15 mouse cellular contexts compared by ENCODE assay signal in genomic region chr14:58815616-58816539, GRCm38 (mm10).
DNase-seq lines count a peak whose midpoint lies in the region; ATAC-seq and TF ChIP-seq lines count a peak whose summit lies in the region.
"Had no signal": no experiment of that assay in that cellular context is flagged by ENCODE, and none has a peak within 500 bp of the region (broad histone marks: within the 10 kb centered on the region; RNA-seq: fewer than 3 reads in every experiment).

No protein-coding gene starts in this region.

- peak; percentile 17; the same call in 1 of the 2 replicates for TF ChIP-seq CTCF in midbrain, postnatal 0 days (IDR thresholded peaks at IDR 0.05)

- H3K27me3 ChIP-seq in forebrain, embryonic 14.5 days (replicated peaks; ENCODE audit: control insufficient read depth, insufficient read depth, low read length): no peaks in the 10 kb centered on the region
- H3K27me3 ChIP-seq in forebrain, embryonic 10.5 days (ENCODE audit: poor library complexity, severe bottlenecking): no peaks in the 10 kb centered on the region
- no peaks in the 10 kb centered on the region for H3K27me3 ChIP-seq in kidney, embryonic 14.5 days (ENCODE audit: control insufficient read depth, insufficient read depth, low read length)
- H3K27me3 ChIP-seq in midbrain, postnatal 0 days (ENCODE audit: insufficient read depth, low read length): no peaks in the 10 kb centered on the region
- no peaks in the 10 kb centered on the region for H3K27me3 ChIP-seq in midbrain, embryonic 13.5 days
- H3K27me3 ChIP-seq: liver, embryonic 13.5 days had no signal

- 59% methylated on average over 11 of the region's 11 CpGs for WGBS in forebrain, embryonic 14.5 days
- WGBS in forebrain, embryonic 10.5 days: 82% methylated on average over 11 of the region's 11 CpGs
- 56% methylated on average over 11 of the region's 11 CpGs for WGBS in kidney, embryonic 14.5 days
- WGBS in midbrain, postnatal 0 days: 57% methylated on average over 11 of the region's 11 CpGs
- 66% methylated on average over 11 of the region's 11 CpGs for WGBS in midbrain, embryonic 13.5 days

- H3K4me2 ChIP-seq in forebrain, embryonic 14.5 days (ENCODE audit: low read length): no peak overlapping the region
- no peak overlapping the region for H3K4me2 ChIP-seq in kidney, embryonic 14.5 days (replicated peaks; ENCODE audit: low read depth, low read length)
- H3K4me2 ChIP-seq in midbrain, postnatal 0 days (ENCODE audit: low read depth, low read length, poor library complexity, severe bottlenecking): no peak overlapping the region
- H3K4me2 ChIP-seq in midbrain, embryonic 13.5 days (replicated peaks): no peak overlapping the region
- H3K4me2 ChIP-seq: liver, embryonic 13.5 days had no signal

- no peak overlapping the region for H3K4me3 ChIP-seq in forebrain, embryonic 14.5 days (ENCODE audit: low read depth, low read length)
- no peak overlapping the region for H3K4me3 ChIP-seq in forebrain, embryonic 10.5 days
- H3K4me3 ChIP-seq in kidney, embryonic 14.5 days (ENCODE audit: low read length): no peak overlapping the region
- no peak overlapping the region for H3K4me3 ChIP-seq in midbrain, postnatal 0 days (ENCODE audit: low read depth, low read length)
- no peak overlapping the region for H3K4me3 ChIP-seq in midbrain, embryonic 13.5 days (replicated peaks)
- H3K4me3 ChIP-seq: liver, embryonic 13.5 days; myocyte had no signal

- peak; percentile 66; the same call in 1 of the 2 replicates for ATAC-seq in forebrain, embryonic 14.5 days
- ATAC-seq in kidney, embryonic 14.5 days (ENCODE audit: low FRiP score, low TSS enrichment): no peak
- no peak for ATAC-seq in midbrain, postnatal 0 days (ENCODE audit: low FRiP score)
- ATAC-seq in midbrain, embryonic 13.5 days: no peak
- ATAC-seq: inflammation-experienced regulatory T-cells, adult 6 months had no signal

- H3K9ac ChIP-seq in forebrain, embryonic 14.5 days (ENCODE audit: low read length): no peak overlapping the region
- H3K9ac ChIP-seq in kidney, embryonic 14.5 days (ENCODE audit: low read depth, low read length): no peak overlapping the region
- H3K9ac ChIP-seq in midbrain, postnatal 0 days (replicated peaks; ENCODE audit: low read length, poor library complexity, severe bottlenecking): no peak overlapping the region
- no peak overlapping the region for H3K9ac ChIP-seq in midbrain, embryonic 13.5 days (replicated peaks)
- H3K9ac ChIP-seq: liver, embryonic 13.5 days had no signal

- H3K36me3 ChIP-seq in forebrain, embryonic 14.5 days (ENCODE audit: control insufficient read depth, insufficient read depth, low read length): no peaks in the 10 kb centered on the region
- no peaks in the 10 kb centered on the region for H3K36me3 ChIP-seq in forebrain, embryonic 10.5 days (replicated peaks)
- H3K36me3 ChIP-seq in kidney, embryonic 14.5 days (ENCODE audit: control insufficient read depth, insufficient read depth, low read length): no peaks in the 10 kb centered on the region
- no peaks in the 10 kb centered on the region for H3K36me3 ChIP-seq in midbrain, postnatal 0 days (ENCODE audit: insufficient read depth, low read length)
- H3K36me3 ChIP-seq in midbrain, embryonic 13.5 days: no peaks in the 10 kb centered on the region
- H3K36me3 ChIP-seq: liver, embryonic 13.5 days had no signal

- no peaks in the 10 kb centered on the region for H3K9me3 ChIP-seq in forebrain, embryonic 14.5 days (replicated peaks; ENCODE audit: control insufficient read depth, low read length)
- H3K9me3 ChIP-seq in forebrain, embryonic 10.5 days: no peaks in the 10 kb centered on the region
- H3K9me3 ChIP-seq in kidney, embryonic 14.5 days (ENCODE audit: control insufficient read depth, low read length): no peaks in the 10 kb centered on the region
- no peaks in the 10 kb centered on the region for H3K9me3 ChIP-seq in midbrain, postnatal 0 days (ENCODE audit: low read length)
- H3K9me3 ChIP-seq in midbrain, embryonic 13.5 days: no peaks in the 10 kb centered on the region
- H3K9me3 ChIP-seq: liver, embryonic 13.5 days had no signal

- DNase-seq in forebrain, embryonic 14.5 days (ENCODE audit: low spot score): peak; percentile 45
- DNase-seq in forebrain, embryonic 10.5 days (ENCODE audit: extremely low spot score, low spot score): no peak
- DNase-seq in kidney, postnatal 14 days: peak; percentile 3
- peak; percentile 28 for DNase-seq in midbrain, postnatal 0 days (ENCODE audit: low spot score)
- no peak for DNase-seq in ovary, postnatal 14 days (ENCODE audit: low spot score)
- DNase-seq: B cell, adult 2 months; cerebellum, adult 18-20 months; heart, adult 18-20 months; liver, embryonic 13.5 days; lung, postnatal 10 days; thymus, postnatal 4 days had no signal

- no peak overlapping the region for H3K27ac ChIP-seq in forebrain, embryonic 14.5 days (ENCODE audit: low read depth, low read length)
- no peak overlapping the region for H3K27ac ChIP-seq in forebrain, embryonic 10.5 days
- no peak overlapping the region for H3K27ac ChIP-seq in kidney, embryonic 14.5 days (ENCODE audit: low read depth, low read length)
- H3K27ac ChIP-seq in midbrain, postnatal 0 days (ENCODE audit: low read depth, low read length): no peak overlapping the region
- H3K27ac ChIP-seq in midbrain, embryonic 13.5 days: no peak overlapping the region
- H3K27ac ChIP-seq: liver, embryonic 13.5 days had no signal

- 0 out of 2 replicates have a peak, but pooled peaks cover 3% of the 10 kb centered on the region for H3K4me1 ChIP-seq in forebrain, embryonic 14.5 days (ENCODE audit: control insufficient read depth, insufficient read depth, low read length)
- no peaks in the 10 kb centered on the region for H3K4me1 ChIP-seq in forebrain, embryonic 10.5 days
- H3K4me1 ChIP-seq in kidney, embryonic 14.5 days (ENCODE audit: control insufficient read depth, insufficient read depth, low read length): 0 out of 2 replicates have a peak, but pooled peaks cover 3% of the 10 kb centered on the region
- no peaks in the 10 kb centered on the region for H3K4me1 ChIP-seq in midbrain, postnatal 0 days (ENCODE audit: insufficient read depth, low read length)
- H3K4me1 ChIP-seq in midbrain, embryonic 13.5 days (replicated peaks): no peaks in the 10 kb centered on the region
- H3K4me1 ChIP-seq: liver, embryonic 13.5 days had no signal

Comparison
In these comparisons a context has a peak if more than half of its experiments do, and no peak if none do; other contexts are left out.
1. DNase-seq: peak in forebrain, embryonic 14.5 days (single experiment), kidney, postnatal 14 days (single experiment) and midbrain, postnatal 0 days (single experiment); none in forebrain, embryonic 10.5 days (single experiment) and ovary, postnatal 14 days (single experiment).